Mouse (Mus musculus): ENCODE measurements around the gene Serpinb9d. TPM values are rescaled to one million over a fixed set of nuclear protein-coding genes. Genes with fewer than 3 reads are reported as not detected.
"Not testable (repeated sequence)": the region's sequence is repeated elsewhere in the genome, so short reads cannot be mapped to it uniquely, and the experiment has no call there.

Serpinb9d gene
- not detected in 2 replicates for polyA plus RNA-seq (2012; rRNA removed)

DNA sequence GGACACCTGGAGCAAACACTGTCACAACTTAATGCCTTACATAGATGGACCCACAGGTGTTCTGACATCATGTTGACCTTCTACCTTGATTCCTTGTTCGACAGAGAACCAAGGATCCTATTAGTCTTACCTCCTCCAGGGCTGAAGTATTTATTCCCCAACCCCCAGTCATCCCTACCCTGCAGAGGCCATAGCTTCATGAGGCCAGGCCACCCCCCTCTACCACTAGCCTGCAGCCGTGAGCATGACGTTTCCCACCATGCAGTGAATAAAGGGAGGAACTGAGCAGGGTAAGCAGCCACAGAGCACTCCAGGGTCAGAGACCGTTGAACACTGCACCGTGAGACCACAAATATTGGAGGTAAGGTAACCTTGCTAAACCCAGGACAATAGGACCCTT, at the start of gene Serpinb9d:
Gene Serpinb9d, plus strand, starts transcription at position 301 of the 400 bp plus-strand sequence.
- H3K4me3 ChIP-seq (ENCODE audit: low read depth, low read length) = no peak within 1 kb of the TSS
- no peaks in the 10 kb centered on the region for H3K36me3 ChIP-seq (ENCODE audit: control insufficient read depth, insufficient read depth, low read length)
- no peaks in the 10 kb centered on the region for H3K27me3 ChIP-seq (ENCODE audit: control insufficient read depth, insufficient read depth, low read length)
- no peak within 1 kb of the TSS for H3K27ac ChIP-seq (ENCODE audit: insufficient read depth, low read depth, low read length)
- no peaks in the 10 kb centered on the region for H3K4me1 ChIP-seq (ENCODE audit: control insufficient read depth, insufficient read depth, insufficient read length, low read length)
- TF ChIP-seq POLR2A (IDR thresholded peaks at IDR 0.05; ENCODE audit: low read depth, low read length) = no peak
- TF ChIP-seq CTCF (IDR thresholded peaks at IDR 0.05; ENCODE audit: extremely low read depth, insufficient read length, insufficient replicate concordance, low read depth, low read length) = no peak
- 73% methylated on average over 5 of the region's 5 CpGs for WGBS

DNA sequence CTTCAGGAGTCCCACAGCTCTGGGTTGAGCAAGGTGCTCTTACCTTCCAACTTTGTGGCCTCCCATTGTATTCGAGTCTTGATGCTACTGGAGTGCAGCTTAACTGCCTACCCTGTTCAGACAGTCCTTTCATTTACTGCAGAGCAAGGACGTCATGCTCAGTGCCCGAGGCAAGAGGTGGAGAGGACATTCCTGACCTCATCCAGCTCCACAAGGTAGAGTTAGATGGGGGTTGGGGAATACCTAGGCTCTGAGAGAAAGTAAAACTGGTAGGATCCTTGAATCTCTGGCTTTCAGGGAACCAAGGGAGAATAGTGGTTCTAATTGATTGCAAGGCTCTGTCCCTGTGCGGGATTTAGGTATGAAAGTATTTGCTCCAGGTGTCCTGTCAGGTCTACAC, 33.1 kb upstream of the Serpinb9d start, which contains the start of gene Serpinb9c:
Gene Serpinb9c, minus strand, starts transcription at position 101 of the 400 bp plus-strand sequence.
- no peaks in the 10 kb centered on the region for H3K27me3 ChIP-seq (ENCODE audit: control insufficient read depth, insufficient read depth, low read length)
- H3K4me3 ChIP-seq (ENCODE audit: low read depth, low read length) = no peak within 1 kb of the TSS
- no peaks in the 10 kb centered on the region for H3K36me3 ChIP-seq (ENCODE audit: control insufficient read depth, insufficient read depth, low read length)
- WGBS = 71% methylated on average over 4 of the region's 4 CpGs
- TF ChIP-seq POLR2A (IDR thresholded peaks at IDR 0.05; ENCODE audit: low read depth, low read length) (no peak), CTCF (IDR thresholded peaks at IDR 0.05; ENCODE audit: extremely low read depth, insufficient read length, insufficient replicate concordance, low read depth, low read length) (no peak)
- no peak within 1 kb of the TSS for H3K27ac ChIP-seq (ENCODE audit: insufficient read depth, low read depth, low read length)
- H3K4me1 ChIP-seq (ENCODE audit: control insufficient read depth, insufficient read depth, insufficient read length, low read length) = no peaks in the 10 kb centered on the region

DNA sequence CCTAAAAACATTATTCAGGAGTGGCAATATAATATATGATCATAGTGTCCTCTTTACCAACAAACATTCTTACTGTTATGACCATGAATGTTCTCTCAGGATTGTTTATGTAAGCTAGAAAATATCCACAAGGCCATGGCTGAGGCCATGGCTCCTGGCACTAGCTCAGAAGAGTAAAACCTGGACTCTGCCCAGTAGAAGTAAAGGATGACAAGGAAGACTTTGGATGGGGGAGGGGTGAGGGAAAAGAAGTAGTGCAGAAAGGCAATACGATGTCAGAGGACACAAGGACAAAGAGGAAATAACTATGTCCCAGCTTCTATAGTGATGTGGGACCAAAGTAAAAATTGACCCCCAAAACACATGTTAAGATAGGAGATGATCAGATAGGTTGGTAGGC, 2.3 kb upstream of the Serpinb9d start:
- 77% methylated on average over 1 of the region's 1 CpGs for WGBS
- H3K27ac ChIP-seq (ENCODE audit: insufficient read depth, low read depth, low read length); H3K27me3 ChIP-seq (ENCODE audit: control insufficient read depth, insufficient read depth, low read length); H3K4me1 ChIP-seq (ENCODE audit: control insufficient read depth, insufficient read depth, insufficient read length, low read length); H3K36me3 ChIP-seq (ENCODE audit: control insufficient read depth, insufficient read depth, low read length); H3K4me3 ChIP-seq (ENCODE audit: low read depth, low read length): not testable (repeated sequence)

DNA sequence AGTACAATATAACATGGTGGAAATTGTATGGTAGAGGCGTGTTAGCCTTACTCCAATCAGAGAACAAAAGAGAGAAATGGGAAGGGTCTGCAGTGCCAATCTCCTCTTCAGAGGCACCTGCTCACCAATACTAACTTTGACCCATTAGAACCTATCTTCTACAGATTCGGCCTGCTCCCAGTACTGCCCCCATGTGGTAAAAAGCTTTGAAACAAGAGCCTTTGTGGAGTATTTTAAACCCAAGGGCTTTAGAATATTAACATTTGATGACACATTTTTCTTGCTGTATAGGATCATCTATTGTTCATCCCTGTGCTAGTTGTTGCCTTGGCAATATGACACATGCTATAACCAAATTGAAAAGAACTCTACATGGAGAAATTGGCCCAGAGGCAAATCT, 7.0 kb downstream of the Serpinb9d start:
- Histone ChIP-seq H3K27ac (ENCODE audit: insufficient read depth, low read depth, low read length) (no peak overlapping the region), H3K4me3 (ENCODE audit: low read depth, low read length) (no peak overlapping the region), H3K4me1 (ENCODE audit: control insufficient read depth, insufficient read depth, insufficient read length, low read length) (no peaks in the 10 kb centered on the region), H3K27me3 (ENCODE audit: control insufficient read depth, insufficient read depth, low read length) (no peaks in the 10 kb centered on the region), H3K36me3 (ENCODE audit: control insufficient read depth, insufficient read depth, low read length) (no peaks in the 10 kb centered on the region)
- TF ChIP-seq POLR2A (IDR thresholded peaks at IDR 0.05; ENCODE audit: low read depth, low read length) (no peak), CTCF (IDR thresholded peaks at IDR 0.05; ENCODE audit: extremely low read depth, insufficient read length, insufficient replicate concordance, low read depth, low read length) (no peak)
- WGBS = 55% methylated on average over 2 of the region's 2 CpGs

DNA sequence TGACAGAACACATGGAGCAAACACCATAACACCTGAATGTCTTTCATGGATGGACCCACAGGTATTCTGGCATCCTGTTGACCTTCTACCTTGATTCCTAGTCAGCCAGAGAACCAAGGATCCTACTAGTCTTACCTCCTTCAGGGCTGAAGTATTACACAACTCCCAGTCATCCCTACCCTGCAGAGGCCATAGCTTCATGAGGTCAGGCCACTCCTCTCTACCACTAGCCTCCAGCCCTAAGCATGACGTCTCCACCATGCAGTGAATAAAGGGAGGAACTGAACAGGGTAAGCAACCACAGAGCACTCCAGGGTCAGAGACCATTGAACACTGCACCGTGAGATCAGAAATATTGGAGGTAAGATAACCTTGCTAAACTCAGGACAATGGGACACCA, 56.6 kb downstream of the Serpinb9d start, which contains the start of gene Serpinb9e:
Gene Serpinb9e, plus strand, starts transcription at position 301 of the 400 bp plus-strand sequence.
- H3K4me3 ChIP-seq (ENCODE audit: low read depth, low read length); H3K4me1 ChIP-seq (ENCODE audit: control insufficient read depth, insufficient read depth, insufficient read length, low read length); H3K36me3 ChIP-seq (ENCODE audit: control insufficient read depth, insufficient read depth, low read length); H3K27me3 ChIP-seq (ENCODE audit: control insufficient read depth, insufficient read depth, low read length); H3K27ac ChIP-seq (ENCODE audit: insufficient read depth, low read depth, low read length): not testable (repeated sequence)
- 82% methylated on average over 2 of the region's 2 CpGs for WGBS

Other genes with a start within 250 kb of the Serpinb9d start
- gene Serpinb6b, start 227.8 kb upstream of the Serpinb9d start, polyA plus RNA-seq (2012; rRNA removed) = 0.52 and 0.85 TPM in 2 replicates
- gene Serpinb9, start 189.7 kb upstream of the Serpinb9d start, polyA plus RNA-seq (2012; rRNA removed) = 0.69 and 0.95 TPM in 2 replicates
- 0.04 TPM in 1 of 2 replicates, not detected in the other for gene Serpinb9b, start 165.5 kb upstream of the Serpinb9d start, polyA plus RNA-seq (2012; rRNA removed)
- gene Serpinb1b, start 114.4 kb upstream of the Serpinb9d start, polyA plus RNA-seq (2012; rRNA removed) = not detected in 2 replicates
- not detected in 2 replicates for gene Serpinb9c, start 33.2 kb upstream of the Serpinb9d start, polyA plus RNA-seq (2012; rRNA removed)
- not detected in 2 replicates for gene Serpinb9e, start 56.7 kb downstream of the Serpinb9d start, polyA plus RNA-seq (2012; rRNA removed)
- gene Serpinb9f, start 131.1 kb downstream of the Serpinb9d start, polyA plus RNA-seq (2012; rRNA removed) = not detected in 2 replicates
- not detected in 2 replicates for gene Gm11397, start 202.8 kb downstream of the Serpinb9d start, polyA plus RNA-seq (2012; rRNA removed)